Mouse (Mus musculus) G1E (cell line): ENCODE measurements at regions not wholly inside any gene's neighbourhood (a gene's known extent, or its start where the extent isn't known, plus 50 kb on each side); places are given as distances from the start of the nearest gene placed in this dataset.

Experiments
- ATAC-seq: 2 replicates; pipeline ENCODE4 v1.8.0; 2016; ENCODE audit warnings: mild to moderate bottlenecking; ENCODE audit not compliant: insufficient number of reproducible peaks, poor library complexity, low FRiP score, severe bottlenecking; ENCODE audit errors: extremely low read depth
- DNase-seq: peaks from one replicate; pipeline ENCODE4 v3.0.0; 2012; ENCODE audit warnings: low spot score
- H3K27me3 ChIP-seq: 2 replicates; pipeline ENCODE4 v1.6.1; 2012; ENCODE audit warnings: mild to moderate bottlenecking, low read length, inconsistent platforms; ENCODE audit not compliant: insufficient read depth
- H3K36me3 ChIP-seq: replicated peaks from 2 replicates; pipeline ENCODE3; 2012; ENCODE audit warnings: mild to moderate bottlenecking, inconsistent platforms
- H3K4me1 ChIP-seq: 2 replicates; pipeline ENCODE4 v1.6.1; 2012; ENCODE audit warnings: low read depth, low read length, inconsistent platforms, mixed read lengths; ENCODE audit not compliant: insufficient read depth
- H3K4me3 ChIP-seq: 2 replicates; pipeline ENCODE4 v1.5.1; 2012; ENCODE audit warnings: low read depth, mild to moderate bottlenecking, inconsistent platforms, low read length, moderate library complexity, mixed read lengths
- H3K9me3 ChIP-seq: replicated peaks from 2 replicates; pipeline ENCODE4 v1.6.1; 2012; ENCODE audit warnings: inconsistent platforms
- CTCF ChIP-seq: IDR thresholded peaks from 2 replicates; pipeline ENCODE4 v1.5.1; 2012; ENCODE audit warnings: low read depth, low read length, inconsistent platforms, mixed read lengths
- GATA1 ChIP-seq: IDR thresholded peaks from 2 replicates; pipeline ENCODE4 v1.6.1; 2012; ENCODE audit warnings: borderline replicate concordance, low read length, inconsistent platforms, mixed read lengths
- GATA2 ChIP-seq: IDR thresholded peaks from 2 replicates; pipeline ENCODE4 v1.6.1; 2012; ENCODE audit warnings: low read depth, low read length, inconsistent platforms, borderline replicate concordance
- POLR2AphosphoS5 ChIP-seq: IDR thresholded peaks from 2 replicates; pipeline ENCODE4 v1.6.1; 2012; ENCODE audit warnings: low read depth, low read length, inconsistent platforms; ENCODE audit not compliant: insufficient replicate concordance
- TAL1 ChIP-seq: conservative IDR thresholded peaks from 2 replicates; pipeline ENCODE4 v1.6.1; 2012; ENCODE audit warnings: low read depth, low read length, inconsistent platforms, mixed read lengths

DNA sequence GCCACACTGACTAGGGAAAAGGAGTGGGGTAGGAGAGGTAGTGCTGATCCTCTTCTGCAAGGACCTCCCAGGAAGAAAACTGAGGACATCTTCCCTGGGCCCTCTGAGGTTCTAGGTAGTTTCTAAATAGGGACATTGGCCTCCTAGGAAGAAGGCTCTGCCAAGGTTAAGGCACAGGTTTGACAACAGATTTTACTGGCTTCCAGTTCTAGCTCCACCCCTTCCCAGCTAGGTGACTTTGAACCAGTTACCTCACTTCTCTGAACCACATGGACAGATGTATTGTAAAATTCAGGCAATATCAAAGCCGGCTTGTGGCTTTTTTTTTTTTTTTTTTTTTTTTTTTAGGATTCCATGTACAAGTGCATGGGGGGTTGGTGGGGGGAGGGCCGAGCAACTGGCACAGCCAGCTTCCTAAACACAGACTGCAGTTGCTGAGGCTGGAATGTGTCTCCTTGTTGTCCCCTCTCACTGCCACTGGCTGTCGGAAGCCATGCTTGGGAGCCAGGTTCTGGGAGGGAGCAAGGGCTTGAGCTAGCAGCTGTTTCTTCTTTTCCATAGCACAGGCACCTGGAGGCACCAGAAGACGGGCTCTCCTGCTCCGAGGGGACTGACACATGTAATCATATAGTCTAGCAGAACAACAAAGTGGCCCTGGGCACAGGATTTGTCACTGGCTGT is 69.8 kb upstream of the Grik3 start:
- Histone ChIP-seq H3K9me3 (peaks cover 96% of the 10 kb centered on the region), H3K27me3 (no peaks in the 10 kb centered on the region), H3K4me3 (no peak overlapping the region), H3K36me3 (no peaks in the 10 kb centered on the region), H3K4me1 (no peaks in the 10 kb centered on the region)
- no peak for TF ChIP-seq TAL1
- TF ChIP-seq GATA2 = no peak
- no peak for TF ChIP-seq CTCF
- TF ChIP-seq GATA1 = no peak
- no peak for TF ChIP-seq POLR2AphosphoS5
- no peak for ATAC-seq
- DNase-seq = no peak

- no peaks in the 10 kb centered on the region for H3K27me3 ChIP-seq
- DNase-seq = no peak
- H3K36me3 ChIP-seq = no peaks in the 10 kb centered on the region
- peaks cover 96% of the 10 kb centered on the region for H3K9me3 ChIP-seq
- no peak for ATAC-seq
- no peaks in the 10 kb centered on the region for H3K4me1 ChIP-seq
- no peak for TF ChIP-seq GATA2
- TF ChIP-seq CTCF = no peak
- TF ChIP-seq GATA1 = no peak
- no peak for TF ChIP-seq POLR2AphosphoS5
- H3K4me3 ChIP-seq = no peak overlapping the region
Observed at GRCm38 (mm10) chr4:125419491-125420255, 70.8 kb upstream of the Grik3 start.

DNA sequence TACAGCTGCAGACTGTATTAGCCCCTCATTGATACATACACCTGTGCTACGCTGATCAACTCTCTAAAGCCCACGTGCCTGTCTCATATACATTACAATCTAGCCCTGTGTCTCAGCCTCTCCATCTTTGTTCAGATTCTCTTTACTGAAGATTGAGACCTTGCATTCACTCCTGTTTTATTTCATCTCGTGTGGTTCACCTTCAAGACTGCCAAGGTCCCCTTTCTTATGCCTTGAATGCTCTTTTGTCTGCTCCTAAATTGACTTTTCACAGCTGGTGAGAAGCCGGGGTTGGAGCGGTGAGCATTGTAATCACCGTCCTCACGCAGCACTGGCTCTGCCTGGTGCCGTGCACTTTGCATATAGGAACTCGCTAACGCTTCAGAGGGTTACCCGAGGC is 75.2 kb upstream of the Grik3 start:
- ATAC-seq = no peak
- H3K4me1 ChIP-seq = no peaks in the 10 kb centered on the region
- peaks cover 91% of the 10 kb centered on the region for H3K9me3 ChIP-seq
- TF ChIP-seq TAL1 = no peak
- no peak for TF ChIP-seq CTCF
- TF ChIP-seq POLR2AphosphoS5 = no peak
- no peak for TF ChIP-seq GATA2
- no peak for TF ChIP-seq GATA1
- H3K36me3 ChIP-seq = no peaks in the 10 kb centered on the region
- no peaks in the 10 kb centered on the region for H3K27me3 ChIP-seq
- DNase-seq = no peak
- no peak overlapping the region for H3K4me3 ChIP-seq

DNA sequence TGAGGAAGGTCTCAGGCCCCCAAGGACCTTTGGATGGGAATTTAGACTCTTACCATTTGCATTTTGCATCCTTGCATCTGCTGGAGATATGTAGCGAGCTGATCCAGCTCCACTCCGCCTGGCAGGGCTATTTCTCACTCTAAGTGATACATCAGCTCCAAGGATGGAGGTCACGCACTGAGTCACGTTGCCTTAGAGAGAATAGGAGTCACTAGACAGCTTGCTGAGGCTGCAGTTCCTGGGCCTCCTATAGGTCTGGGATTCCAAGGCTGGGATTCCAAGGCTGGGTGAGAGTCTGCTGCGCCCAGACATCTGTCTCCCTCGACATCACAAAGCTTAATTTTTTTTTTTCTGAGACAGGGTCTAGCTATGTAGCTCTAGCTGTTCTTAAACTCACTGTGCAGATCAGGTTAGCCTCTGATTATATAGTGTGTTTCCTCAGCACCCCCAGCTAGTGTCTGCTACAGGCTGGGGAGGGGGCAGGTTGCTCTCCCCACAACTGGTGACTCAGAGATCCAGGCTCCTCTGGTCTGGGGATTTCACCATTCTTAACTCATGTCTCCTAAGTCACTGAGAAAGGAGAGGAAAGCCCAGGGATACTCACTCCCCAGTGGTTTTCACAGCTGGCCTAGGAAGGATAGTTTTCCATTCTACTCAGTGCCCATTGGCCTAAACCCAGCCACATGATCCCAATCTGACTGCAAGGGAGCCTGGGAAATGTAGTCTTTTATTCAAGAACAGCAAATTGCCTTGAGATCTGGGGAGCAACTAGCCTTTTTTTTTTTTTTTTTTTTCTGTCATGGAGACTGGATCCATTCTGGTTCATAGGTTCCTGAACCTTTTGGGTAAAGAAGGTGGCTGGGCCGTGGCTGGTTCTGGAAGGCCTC is 76.4 kb upstream of the Grik3 start:
- Histone ChIP-seq H3K4me3 (no peak overlapping the region), H3K9me3 (peaks cover 91% of the 10 kb centered on the region), H3K4me1 (no peaks in the 10 kb centered on the region), H3K27me3 (no peaks in the 10 kb centered on the region), H3K36me3 (no peaks in the 10 kb centered on the region)
- ATAC-seq = no peak
- no peak for TF ChIP-seq POLR2AphosphoS5
- TF ChIP-seq GATA2 = no peak
- TF ChIP-seq GATA1 = no peak
- TF ChIP-seq CTCF = no peak
- no peak for TF ChIP-seq TAL1
- DNase-seq = no peak

DNA sequence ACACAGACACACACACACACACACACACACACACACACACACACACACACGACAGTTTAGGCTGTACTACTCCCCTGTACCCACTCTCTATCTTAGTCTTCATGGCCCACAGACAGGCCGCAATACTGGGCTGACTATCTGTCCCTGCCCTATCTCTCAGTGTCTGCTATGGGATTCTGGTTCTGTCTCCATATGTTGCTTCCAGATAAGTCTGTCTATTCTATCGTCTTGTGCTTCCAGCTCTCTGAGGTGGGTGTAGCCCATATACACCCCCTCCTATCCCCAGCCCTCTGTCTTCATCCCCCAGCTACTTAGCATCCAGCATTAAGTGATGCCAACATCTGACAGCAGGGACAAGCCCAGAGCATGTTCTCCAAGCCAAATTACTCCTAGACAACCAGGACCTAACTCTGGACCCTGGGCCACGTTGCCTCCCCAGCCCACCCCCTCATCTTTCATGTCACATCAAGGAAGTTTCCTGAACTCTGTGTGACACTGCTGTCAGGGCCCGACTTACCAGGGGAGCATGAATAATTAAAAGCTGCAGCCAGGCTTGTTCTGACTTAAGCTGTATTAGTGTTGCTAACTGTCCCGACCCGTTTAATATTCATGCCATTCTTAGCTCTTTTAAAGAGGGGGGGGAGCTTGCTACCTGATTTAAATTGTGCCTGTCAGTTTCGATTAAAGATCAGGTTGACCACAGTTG is 79.6 kb upstream of the Grik3 start:
- H3K27me3 ChIP-seq = no peaks in the 10 kb centered on the region
- no peak for TF ChIP-seq CTCF
- TF ChIP-seq GATA2 = no peak
- no peak for TF ChIP-seq TAL1
- no peak for TF ChIP-seq GATA1
- no peak for TF ChIP-seq POLR2AphosphoS5
- peaks cover 92% of the 10 kb centered on the region for H3K9me3 ChIP-seq
- ATAC-seq (no peak), DNase-seq (no peak)
- H3K36me3 ChIP-seq = no peaks in the 10 kb centered on the region
- no peak overlapping the region for H3K4me3 ChIP-seq
- no peaks in the 10 kb centered on the region for H3K4me1 ChIP-seq
